Mouse (Mus musculus) CH12.LX (cell line): Measurements from ENCODE around the gene Med17.

Experiments
- BHLHE40 ChIP-seq: IDR thresholded peaks from 2 replicates; pipeline ENCODE4 v1.6.1; 2011; ENCODE audit warnings: mild to moderate bottlenecking, low read depth, low read length, improper control_type of control experiment
- CTCF ChIP-seq, 2 experiments: IDR thresholded peaks in 1 of 2; conservative IDR thresholded peaks in 1 of 2; 2 replicates each; pipeline ENCODE4 v1.5.1; 2011 to 2012; ENCODE audit warnings: low read depth in 2 of 2, low read length in 2 of 2, improper control_type of control experiment in 1 of 2, inconsistent platforms in 1 of 2, mild to moderate bottlenecking in 1 of 2, moderate library complexity in 1 of 2
- ELF1 ChIP-seq: IDR thresholded peaks from 2 replicates; pipeline ENCODE4 v1.6.1; 2014; ENCODE audit warnings: low read depth, mild to moderate bottlenecking, inconsistent platforms, low read length, improper control_type of control experiment
- EP300 ChIP-seq: IDR thresholded peaks from 2 replicates; pipeline ENCODE4 v1.6.1; 2011; ENCODE audit warnings: low read length, improper control_type of control experiment
- JUND ChIP-seq: conservative IDR thresholded peaks from 2 replicates; pipeline ENCODE4 v1.6.1; 2011; ENCODE audit warnings: low read depth, low read length, improper control_type of control experiment
- MAX ChIP-seq: IDR thresholded peaks from 2 replicates; pipeline ENCODE4 v1.6.1; 2011; ENCODE audit warnings: low read length, improper control_type of control experiment
- MXI1 ChIP-seq: IDR thresholded peaks from 2 replicates; pipeline ENCODE4 v1.6.1; 2011; ENCODE audit warnings: mild to moderate bottlenecking, low read depth, low read length, improper control_type of control experiment
- MYC ChIP-seq: IDR thresholded peaks from 2 replicates; pipeline ENCODE4 v1.6.1; 2011; ENCODE audit warnings: low read depth, mild to moderate bottlenecking, improper control_type of control experiment, low read length
- POLR2A ChIP-seq: IDR thresholded peaks from 2 replicates; pipeline ENCODE4 v1.6.1; 2011; ENCODE audit warnings: low read depth, mild to moderate bottlenecking, improper control_type of control experiment, low read length
- USF1 ChIP-seq: IDR thresholded peaks from 2 replicates; pipeline ENCODE4 v1.6.1; 2014; ENCODE audit warnings: low read depth, mild to moderate bottlenecking, inconsistent platforms, low read length, improper control_type of control experiment
- ZNF384 ChIP-seq: IDR thresholded peaks from 2 replicates; pipeline ENCODE4 v1.6.1; 2012; ENCODE audit warnings: low read depth, low read length, improper control_type of control experiment, inconsistent platforms

DNA sequence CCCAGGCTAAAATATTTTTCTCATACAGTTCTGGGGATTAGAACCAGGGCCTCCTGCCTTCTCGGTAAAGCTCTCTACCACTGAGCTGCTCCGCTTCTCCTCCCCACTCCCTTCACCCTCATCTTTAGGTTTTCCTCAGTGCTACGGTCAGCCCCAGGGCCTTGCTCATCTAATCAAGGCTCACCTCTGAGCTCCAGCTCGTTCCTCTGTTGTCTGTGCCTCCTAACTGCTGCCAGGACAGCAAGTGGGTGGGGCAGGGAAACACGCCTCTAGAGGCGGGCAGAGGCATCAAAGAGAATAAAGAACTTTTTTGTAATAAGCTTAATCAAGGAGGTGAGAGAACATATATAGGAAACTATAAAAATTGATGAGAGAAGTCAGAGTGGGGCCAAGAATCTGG, 8.1 kb upstream of the Med17 start:
- no peak for TF ChIP-seq ZNF384
- TF ChIP-seq EP300 = no peak
- no peak for TF ChIP-seq CTCF (conservative IDR thresholded peaks at IDR 0.05 in 1 of 2, IDR thresholded peaks at IDR 0.05 in 1 of 2; ENCODE audit: low read depth in 2 of 2, low read length in 2 of 2)
- no peak for TF ChIP-seq MYC
- TF ChIP-seq USF1 = no peak
- TF ChIP-seq MXI1 = no peak
- TF ChIP-seq JUND = no peak
- TF ChIP-seq BHLHE40 = no peak
- TF ChIP-seq POLR2A = no peak
- TF ChIP-seq ELF1 = no peak
- TF ChIP-seq MAX = no peak
